Mouse (Mus musculus) CH12.LX (cell line): Measurements from ENCODE around the gene Zbtb8os. TPM values are rescaled to one million over a fixed set of nuclear protein-coding genes. Genes with fewer than 3 reads are reported as not detected.

ENCODE experiments used
- DNase-seq: peaks from one replicate; pipeline ENCODE4 v3.0.0-alpha.2; 2013; ENCODE audit errors: extremely low read depth
- H3K27ac ChIP-seq: 2 replicates; pipeline ENCODE4 v1.5.1; 2012; ENCODE audit warnings: low read depth, mild to moderate bottlenecking, control low read depth, moderate library complexity; ENCODE audit not compliant: insufficient read depth
- H3K27me3 ChIP-seq: replicated peaks from 2 replicates; pipeline ENCODE3; 2012; ENCODE audit warnings: inconsistent platforms
- H3K36me3 ChIP-seq, 2 experiments: replicated peaks in 1 of 2; 2 replicates each; pipeline versions ENCODE3 to v1.6.1; 2012; ENCODE audit warnings: inconsistent platforms in 1 of 2, low read length in 1 of 2, mild to moderate bottlenecking in 1 of 2, mixed read lengths in 1 of 2, moderate library complexity in 1 of 2; ENCODE audit not compliant: control insufficient read depth in 1 of 2, insufficient read depth in 1 of 2
- H3K4me1 ChIP-seq, 2 experiments: 2 replicates each; pipeline ENCODE4 v1.6.1; 2012; ENCODE audit warnings: inconsistent platforms in 1 of 2, moderate library complexity in 1 of 2; ENCODE audit not compliant: insufficient read depth in 2 of 2, control insufficient read depth in 1 of 2
- H3K4me2 ChIP-seq: 2 replicates; pipeline ENCODE4 v1.6.1; 2012; ENCODE audit warnings: low read depth, mild to moderate bottlenecking, control low read depth; ENCODE audit not compliant: poor library complexity, insufficient read depth, severe bottlenecking
- H3K4me3 ChIP-seq, 3 experiments: fragments of 150-350 bp in 1 of 3; sonication (generic) in 1 of 3; replicated peaks in 1 of 3; 2 replicates each; pipeline versions ENCODE3 to v1.5.1; 2011 to 2012; ENCODE audit warnings: low read depth in 2 of 3, low read length in 2 of 3, mild to moderate bottlenecking in 2 of 3, moderate library complexity in 2 of 3, control low read depth in 1 of 3, improper control_type of control experiment in 1 of 3, inconsistent platforms in 1 of 3, mixed read lengths in 1 of 3; ENCODE audit not compliant: poor library complexity in 1 of 3
- H3K79me2 ChIP-seq: replicated peaks from 2 replicates; pipeline ENCODE4 v1.6.1; 2012; ENCODE audit warnings: mild to moderate bottlenecking, moderate library complexity; ENCODE audit not compliant: control insufficient read depth, poor library complexity, insufficient read depth, severe bottlenecking; ENCODE audit errors: extremely low read depth
- H3K9ac ChIP-seq: 2 replicates; pipeline ENCODE4 v1.6.1; 2012; ENCODE audit warnings: low read depth, mild to moderate bottlenecking, control low read depth, moderate library complexity; ENCODE audit not compliant: insufficient read depth
- H3K9me3 ChIP-seq: replicated peaks from 2 replicates; pipeline ENCODE3; 2012; ENCODE audit warnings: low read length, inconsistent platforms, mixed read lengths
- BHLHE40 ChIP-seq: IDR thresholded peaks from 2 replicates; pipeline ENCODE4 v1.6.1; 2011; ENCODE audit warnings: mild to moderate bottlenecking, low read depth, low read length, improper control_type of control experiment
- CTCF ChIP-seq, 2 experiments: IDR thresholded peaks in 1 of 2; conservative IDR thresholded peaks in 1 of 2; 2 replicates each; pipeline ENCODE4 v1.5.1; 2011 to 2012; ENCODE audit warnings: low read depth in 2 of 2, low read length in 2 of 2, improper control_type of control experiment in 1 of 2, inconsistent platforms in 1 of 2, mild to moderate bottlenecking in 1 of 2, moderate library complexity in 1 of 2
- ETS1 ChIP-seq: conservative IDR thresholded peaks from 2 replicates; pipeline ENCODE4 v1.6.1; 2012; ENCODE audit warnings: low read depth, mild to moderate bottlenecking, inconsistent platforms, low read length, improper control_type of control experiment, moderate library complexity
- HCFC1 ChIP-seq: IDR thresholded peaks from 2 replicates; pipeline ENCODE4 v1.6.1; 2012; ENCODE audit warnings: low read depth, mild to moderate bottlenecking, inconsistent platforms, low read length, improper control_type of control experiment
- KAT2A ChIP-seq: IDR thresholded peaks from 2 replicates; pipeline ENCODE4 v1.6.1; 2012; ENCODE audit warnings: low read length, improper control_type of control experiment, inconsistent platforms; ENCODE audit not compliant: insufficient replicate concordance
- MAX ChIP-seq: IDR thresholded peaks from 2 replicates; pipeline ENCODE4 v1.6.1; 2011; ENCODE audit warnings: low read length, improper control_type of control experiment
- MAZ ChIP-seq: IDR thresholded peaks from 2 replicates; pipeline ENCODE4 v1.6.1; 2012; ENCODE audit warnings: low read depth, mild to moderate bottlenecking, inconsistent platforms, low read length, improper control_type of control experiment, moderate library complexity
- MEF2A ChIP-seq: IDR thresholded peaks from 2 replicates; pipeline ENCODE4 v1.6.1; 2014; ENCODE audit warnings: low read depth, mild to moderate bottlenecking, inconsistent platforms, low read length, improper control_type of control experiment, borderline replicate concordance
- MXI1 ChIP-seq: IDR thresholded peaks from 2 replicates; pipeline ENCODE4 v1.6.1; 2011; ENCODE audit warnings: mild to moderate bottlenecking, low read depth, low read length, improper control_type of control experiment
- NELFE ChIP-seq: IDR thresholded peaks from 2 replicates; pipeline ENCODE4 v1.6.1; 2011; ENCODE audit warnings: low read depth, low read length, improper control_type of control experiment
- NRF1 ChIP-seq: IDR thresholded peaks from 2 replicates; pipeline ENCODE4 v1.6.1; 2014; ENCODE audit warnings: low read depth, mild to moderate bottlenecking, inconsistent platforms, low read length, improper control_type of control experiment, moderate library complexity
- POLR2AphosphoS2 ChIP-seq: IDR thresholded peaks from 2 replicates; pipeline ENCODE4 v1.6.1; 2011; ENCODE audit warnings: low read depth, low read length, improper control_type of control experiment
- TBP ChIP-seq: conservative IDR thresholded peaks from 2 replicates; pipeline ENCODE4 v1.6.1; 2011; ENCODE audit warnings: low read depth, low read length, improper control_type of control experiment
- UBTF ChIP-seq: IDR thresholded peaks from 2 replicates; pipeline ENCODE4 v1.6.1; 2012; ENCODE audit warnings: low read depth, mild to moderate bottlenecking, inconsistent platforms, low read length, improper control_type of control experiment, moderate library complexity
- USF1 ChIP-seq: IDR thresholded peaks from 2 replicates; pipeline ENCODE4 v1.6.1; 2014; ENCODE audit warnings: low read depth, mild to moderate bottlenecking, inconsistent platforms, low read length, improper control_type of control experiment
- ZKSCAN1 ChIP-seq: IDR thresholded peaks from 2 replicates; pipeline ENCODE4 v1.6.1; 2012; ENCODE audit warnings: low read depth, inconsistent platforms, low read length, improper control_type of control experiment, borderline replicate concordance
- ZNF384 ChIP-seq: IDR thresholded peaks from 2 replicates; pipeline ENCODE4 v1.6.1; 2012; ENCODE audit warnings: low read depth, low read length, improper control_type of control experiment, inconsistent platforms
- dilution Hi-C: fragments of 300-500 bp; cut with MboI; formaldehyde crosslinking; loops from 2 replicates; pipeline ENCODE4 v1.14.3; 2020; ENCODE audit warnings: low sequenced_read_pairs; ENCODE audit not compliant: extremely low pct_unique_long_range_greater_than_20kb, extremely low pct_ligation_motif_present
- in situ Hi-C: fragments of 300-500 bp; cut with MboI; formaldehyde crosslinking; loops from 3 replicates; pipeline ENCODE4 v1.14.3; 2019; ENCODE audit warnings: low sequenced_read_pairs, low pct_ligation_motif_present, low pct_unique_long_range_greater_than_20kb, mixed read lengths
- polyA plus RNA-seq: library from polyadenylated mRNA; unstranded; fragments of >175 nt; gene quantifications from 2 replicates; pipeline ENCODE4 v1.2.1, GENCODE M21; 2012; ENCODE audit warnings: low read depth; ENCODE audit not compliant: insufficient read length
- total RNA-seq, 2 experiments: library from RNA; depleted of rRNA; stranded (reverse); fragments of 300-350 nt in 1 of 2; fragments of >200 nt in 1 of 2; gene quantifications; 2 replicates each; pipeline ENCODE4 v1.2.3; 2012 to 2014

The Zbtb8os gene
- total and polyA plus RNA-seq, 3 experiments, result 104 to 135 (median 134) TPM

GRCm38 (mm10) chr4:129375000-129375399 is 39.5 kb downstream of the Zbtb8os start:
- Histone ChIP-seq H3K27ac (no peak overlapping the region), H3K4me3 (no peak overlapping the region), H3K4me2 (no peak overlapping the region), H3K27me3 (peaks cover 36% of the 10 kb centered on the region), H3K9me3 (peaks cover 24% of the 10 kb centered on the region), H3K79me2 (no peaks in the 10 kb centered on the region), H3K4me1 (peaks cover 0 to 6% of the 10 kb centered on the region in 2 experiments; a peak in 1 of 4 replicates), H3K36me3 (no peaks in the 10 kb centered on the region), H3K9ac (no peak overlapping the region)
- in situ Hi-C loops, result loop anchor here (25.0 kb wide), 1 partner anchor 237 kb away; the partner anchor contains the start of genes Ccdc28b, Dcdc2b, Eif3i and Iqcc
- dilution Hi-C loops, result no loop called here
- TF ChIP-seq MEF2A, result no peak
- DNase-seq, result no peak

- Histone ChIP-seq H3K79me2 (no peaks in the 10 kb centered on the region), H3K4me3 (no peak overlapping the region), H3K27ac (no peak overlapping the region), H3K27me3 (peaks cover 40% of the 10 kb centered on the region), H3K9ac (no peak overlapping the region), H3K4me1 (peaks cover 0 to 6% of the 10 kb centered on the region in 2 experiments; a peak in 1 of 4 replicates), H3K9me3 (peaks cover 24% of the 10 kb centered on the region), H3K4me2 (no peak overlapping the region), H3K36me3 (no peaks in the 10 kb centered on the region)
- dilution Hi-C loops, result no loop called here
- in situ Hi-C loops, result no loop called here
- TF ChIP-seq POLR2AphosphoS2, result no peak
- TF ChIP-seq MEF2A, result no peak
- TF ChIP-seq MXI1, result no peak
- no peak for TF ChIP-seq KAT2A
- TF ChIP-seq TBP, result no peak
- no peak for TF ChIP-seq NRF1
- TF ChIP-seq BHLHE40, result no peak
- no peak for TF ChIP-seq ETS1
- no peak for TF ChIP-seq MAX
- no peak for TF ChIP-seq USF1
- no peak for TF ChIP-seq ZNF384
- no peak for TF ChIP-seq HCFC1
- no peak for TF ChIP-seq ZKSCAN1
- TF ChIP-seq MAZ, result no peak
- no peak for TF ChIP-seq NELFE
- TF ChIP-seq UBTF, result no peak
- TF ChIP-seq CTCF (conservative IDR thresholded peaks at IDR 0.05 in 1 of 2, IDR thresholded peaks at IDR 0.05 in 1 of 2; ENCODE audit: low read depth in 2 of 2, low read length in 2 of 2), result no peak
- DNase-seq, result no peak
Observed at GRCm38 (mm10) chr4:129375821-129376220, 40.3 kb downstream of the Zbtb8os start.
